Mouse (Mus musculus) embryonic fibroblast, embryonic 13.5 days (primary cell): ENCODE results near the gene Kbtbd3.

Experiments
- CTCF ChIP-seq: IDR thresholded peaks from 2 replicates; pipeline ENCODE4 v1.5.1; 2011; ENCODE audit warnings: mild to moderate bottlenecking, control low read depth, low read length, moderate library complexity, borderline replicate concordance; ENCODE audit not compliant: insufficient read depth
- POLR2A ChIP-seq: IDR thresholded peaks from 2 replicates; pipeline ENCODE4 v1.6.1; 2011; ENCODE audit warnings: low read depth, mild to moderate bottlenecking, control low read depth, low read length, moderate library complexity

DNA sequence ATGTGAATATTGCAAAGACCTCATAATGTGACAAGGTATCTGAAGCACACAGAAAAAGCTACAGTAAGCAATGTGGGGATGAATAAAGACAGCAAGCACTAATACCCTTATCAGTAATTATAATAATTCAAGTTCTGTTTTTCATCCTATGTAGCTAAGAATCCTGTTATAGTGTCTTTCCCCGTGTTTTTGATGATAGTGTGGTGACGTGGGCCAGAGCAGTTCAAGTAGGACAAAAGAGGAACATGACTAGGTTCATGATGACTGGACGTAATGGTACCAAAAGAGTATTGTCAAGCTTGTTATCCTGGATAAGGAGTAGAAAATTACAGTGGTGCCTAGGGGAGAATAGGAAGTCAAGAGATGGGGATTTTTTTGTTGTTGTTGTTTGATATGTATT is 1.1 kb downstream of the Kbtbd3 start:
- TF ChIP-seq CTCF (no peak), POLR2A (no peak)
